Mouse (Mus musculus) small intestine, adult 2 months (tissue): ENCODE measurements around the gene Wdr77. TPM values are rescaled to one million over a fixed set of nuclear protein-coding genes. Genes with fewer than 3 reads are reported as not detected.
A peak's percentile ranks its signal among the peaks of the same experiment; 100 is the strongest.
"Not testable (repeated sequence)": the region's sequence is repeated elsewhere in the genome, so short reads cannot be mapped to it uniquely, and the experiment has no call there.

Source experiments
- H3K27ac ChIP-seq: fragments of 200-500 bp; 2 replicates; pipeline ENCODE4 v1.5.1; 2012; ENCODE audit warnings: low read depth, low read length, control low read depth, inconsistent platforms; ENCODE audit not compliant: insufficient read depth
- H3K27me3 ChIP-seq: fragments of 200-500 bp; 2 replicates; pipeline ENCODE4 v1.6.1; 2012; ENCODE audit warnings: mild to moderate bottlenecking, moderate library complexity, low read length, inconsistent platforms; ENCODE audit not compliant: control insufficient read depth, insufficient read depth
- H3K36me3 ChIP-seq: fragments of 200-500 bp; 2 replicates; pipeline ENCODE4 v1.6.1; 2012; ENCODE audit warnings: mild to moderate bottlenecking, low read length, control low read depth, inconsistent platforms; ENCODE audit not compliant: control insufficient read depth, insufficient read depth
- H3K4me1 ChIP-seq: fragments of 200-500 bp; 2 replicates; pipeline ENCODE4 v1.6.1; 2012; ENCODE audit warnings: low read length, inconsistent platforms, mixed read lengths; ENCODE audit not compliant: control insufficient read depth, insufficient read depth, insufficient read length
- H3K4me3 ChIP-seq: fragments of 200-500 bp; 2 replicates; pipeline ENCODE4 v1.5.1; 2012; ENCODE audit warnings: low read depth, mild to moderate bottlenecking, control low read depth, inconsistent platforms, low read length, moderate library complexity
- CTCF ChIP-seq: fragments of 200-500 bp; IDR thresholded peaks from 2 replicates; pipeline ENCODE4 v1.5.1; 2012; ENCODE audit warnings: low read depth, mild to moderate bottlenecking, control low read depth, inconsistent platforms, low read length, moderate library complexity, mixed read lengths; ENCODE audit not compliant: insufficient replicate concordance, insufficient read length; ENCODE audit errors: extremely low read depth
- POLR2A ChIP-seq: fragments of 200-500 bp; IDR thresholded peaks from 2 replicates; pipeline ENCODE4 v1.6.1; 2012; ENCODE audit warnings: low read depth, mild to moderate bottlenecking, control low read depth, inconsistent platforms, low read length, moderate library complexity
- WGBS: fragments of 180-500 bp; shearing (Covaris S2); methylation state at CpG from one replicate; pipeline ENCODE4 v1.1.7; 2018; 5-methylcytosine and 5-hydroxymethylcytosine counted together
- polyA plus RNA-seq: library from polyadenylated mRNA; depleted of rRNA; stranded (reverse); fragments of >200 nt; gene quantifications from 2 replicates; pipeline ENCODE4 v1.2.3, GENCODE M21; 2012

Gene Wdr77
- polyA plus RNA-seq, 1 experiment, result 9.5 TPM

DNA sequence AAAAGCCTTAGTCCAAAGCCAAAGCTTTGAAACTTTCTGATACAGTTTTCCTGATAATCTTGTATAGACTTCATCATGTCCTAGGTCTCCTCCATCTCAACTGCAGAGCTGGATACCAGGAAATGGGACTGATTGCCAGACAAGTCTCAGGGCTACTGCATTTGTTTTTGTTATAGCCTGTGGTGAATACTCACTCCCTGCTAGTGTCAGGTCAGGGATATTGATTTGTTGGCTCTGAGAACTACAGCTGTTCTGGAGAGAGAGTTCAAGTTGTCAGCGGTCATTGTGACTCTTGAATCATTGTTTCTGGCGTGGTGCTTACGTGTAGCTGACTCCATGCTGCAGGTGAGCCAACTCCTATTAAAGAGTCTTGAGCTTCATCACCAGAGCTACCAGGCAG is 14.2 kb downstream of the Wdr77 start, which contains the start of gene Ovgp1:
Gene Ovgp1 (plus strand): TSS at position 301 of the 400 bp plus-strand sequence.
- peaks cover 9% of the 10 kb centered on the region for H3K36me3 ChIP-seq
- H3K4me1 ChIP-seq, result no peaks in the 10 kb centered on the region
- no peaks in the 10 kb centered on the region for H3K27me3 ChIP-seq
- no peak within 1 kb of the TSS for H3K27ac ChIP-seq
- no peak within 1 kb of the TSS for H3K4me3 ChIP-seq
- TF ChIP-seq POLR2A (no peak), CTCF (no peak)
- 58% methylated on average over 3 of the region's 3 CpGs for WGBS

DNA sequence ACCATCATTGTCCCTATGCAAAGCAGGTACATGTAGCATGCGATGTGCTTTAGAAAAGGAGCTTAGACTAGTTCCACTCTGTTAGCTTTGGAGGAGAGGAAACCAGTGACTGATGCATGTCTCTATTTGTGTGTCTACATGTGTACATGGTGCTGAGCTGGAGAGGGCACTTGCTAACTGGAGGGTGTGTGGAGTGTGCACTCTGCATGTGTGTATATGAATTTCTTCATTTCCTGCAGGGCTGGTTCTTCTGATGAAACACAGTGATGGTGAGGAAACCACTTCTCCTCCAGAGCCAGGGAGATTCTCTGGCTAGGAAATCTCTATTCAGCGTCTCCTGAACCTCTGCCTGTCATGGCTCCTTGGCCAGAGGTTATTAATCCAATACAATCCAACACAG is 15.0 kb downstream of the Wdr77 start:
- TF ChIP-seq CTCF (no peak), POLR2A (no peak)
- H3K4me3 ChIP-seq, result no peak overlapping the region
- WGBS, result 84% methylated on average over 2 of the region's 2 CpGs

DNA sequence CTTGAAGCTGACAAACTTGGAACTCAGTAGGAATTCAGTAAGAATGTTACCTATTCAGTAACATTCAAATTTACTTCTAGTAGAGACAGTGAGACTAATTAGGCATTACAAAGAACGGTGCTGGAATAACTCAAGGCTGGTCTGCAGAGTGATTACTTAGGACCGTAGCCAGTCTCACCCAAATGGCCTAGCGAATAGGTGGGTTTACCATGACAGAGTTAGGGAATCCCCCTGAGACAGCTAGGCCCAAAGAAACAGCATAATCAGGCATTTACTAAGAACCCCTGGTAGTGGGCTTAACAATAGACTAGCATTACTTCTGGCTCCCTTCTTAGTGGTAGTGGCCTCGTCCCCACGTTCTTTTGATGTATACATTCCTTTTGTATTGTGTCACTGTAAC is 30.4 kb downstream of the Wdr77 start:
- not testable (repeated sequence) for H3K27me3 ChIP-seq, H3K4me3 ChIP-seq, H3K4me1 ChIP-seq, H3K36me3 ChIP-seq, H3K27ac ChIP-seq
- 73% methylated on average over 5 of the region's 5 CpGs for WGBS

More for the DNA sequence above, 15.0 kb downstream of the Wdr77 start:
- peaks cover 3% of the 10 kb centered on the region for H3K36me3 ChIP-seq
- no peaks in the 10 kb centered on the region for H3K27me3 ChIP-seq
- H3K27ac ChIP-seq, result no peak overlapping the region
- no peaks in the 10 kb centered on the region for H3K4me1 ChIP-seq

DNA sequence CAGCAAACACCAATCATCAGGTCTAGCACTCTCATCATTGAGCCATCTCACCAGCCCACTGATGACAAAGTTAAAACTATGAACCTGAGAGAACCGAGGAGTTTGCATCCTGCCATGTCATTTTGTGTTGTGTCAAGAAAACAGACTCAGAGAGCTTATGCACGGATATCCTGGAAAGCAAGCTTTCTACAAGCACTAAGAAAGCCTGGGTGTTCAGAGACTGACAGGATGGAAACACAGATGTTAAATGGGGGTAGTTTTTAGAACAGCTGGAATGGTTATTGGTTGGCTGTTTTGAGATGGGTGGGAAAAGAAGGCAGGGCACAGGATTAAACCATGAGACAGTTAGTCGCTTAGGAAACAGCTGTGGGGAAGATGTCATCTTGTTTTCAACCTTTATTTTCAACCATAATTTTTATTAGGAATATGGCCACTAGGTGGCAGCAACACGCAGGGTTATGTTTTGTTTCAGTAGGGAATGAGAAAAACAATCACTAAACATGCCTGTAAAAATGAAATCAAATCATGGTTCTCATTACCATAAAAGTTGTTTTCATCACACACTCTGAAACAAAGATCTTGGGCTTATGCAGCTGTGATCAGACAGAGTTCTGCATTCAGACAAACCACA is 32.6 kb downstream of the Wdr77 start:
- Histone ChIP-seq H3K4me1 (no peaks in the 10 kb centered on the region), H3K36me3 (no peaks in the 10 kb centered on the region), H3K27me3 (no peaks in the 10 kb centered on the region), H3K4me3 (no peak overlapping the region), H3K27ac (no peak overlapping the region)
- WGBS, result 22% methylated on average over 4 of the region's 4 CpGs
- TF ChIP-seq CTCF (no peak), POLR2A (no peak)

DNA sequence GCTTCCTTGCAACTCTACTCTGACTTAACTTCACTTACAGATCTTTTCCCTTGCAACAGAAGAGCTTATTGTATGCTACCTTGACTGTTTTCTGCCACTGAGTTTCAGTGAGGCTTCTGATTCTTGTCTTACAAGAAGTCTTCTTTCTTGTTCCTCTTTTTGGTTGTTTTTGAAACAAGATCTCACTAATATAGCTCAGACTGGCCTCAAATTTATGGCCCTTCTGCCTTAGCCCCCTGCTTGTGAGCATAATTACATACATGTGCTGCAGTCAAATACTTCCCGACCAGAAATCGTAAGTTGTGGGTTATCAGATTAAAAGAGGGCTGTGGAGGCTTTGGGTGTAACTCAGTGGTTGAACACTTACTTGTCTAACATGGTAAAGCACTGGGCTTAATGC is 35.6 kb downstream of the Wdr77 start:
- Histone ChIP-seq H3K27ac (no peak overlapping the region), H3K4me1 (no peaks in the 10 kb centered on the region), H3K4me3 (no peak overlapping the region), H3K27me3 (no peaks in the 10 kb centered on the region), H3K36me3 (no peaks in the 10 kb centered on the region)
- TF ChIP-seq CTCF, result no peak
- TF ChIP-seq POLR2A, result no peak
- WGBS, result 29% methylated on average over 2 of the region's 2 CpGs

DNA sequence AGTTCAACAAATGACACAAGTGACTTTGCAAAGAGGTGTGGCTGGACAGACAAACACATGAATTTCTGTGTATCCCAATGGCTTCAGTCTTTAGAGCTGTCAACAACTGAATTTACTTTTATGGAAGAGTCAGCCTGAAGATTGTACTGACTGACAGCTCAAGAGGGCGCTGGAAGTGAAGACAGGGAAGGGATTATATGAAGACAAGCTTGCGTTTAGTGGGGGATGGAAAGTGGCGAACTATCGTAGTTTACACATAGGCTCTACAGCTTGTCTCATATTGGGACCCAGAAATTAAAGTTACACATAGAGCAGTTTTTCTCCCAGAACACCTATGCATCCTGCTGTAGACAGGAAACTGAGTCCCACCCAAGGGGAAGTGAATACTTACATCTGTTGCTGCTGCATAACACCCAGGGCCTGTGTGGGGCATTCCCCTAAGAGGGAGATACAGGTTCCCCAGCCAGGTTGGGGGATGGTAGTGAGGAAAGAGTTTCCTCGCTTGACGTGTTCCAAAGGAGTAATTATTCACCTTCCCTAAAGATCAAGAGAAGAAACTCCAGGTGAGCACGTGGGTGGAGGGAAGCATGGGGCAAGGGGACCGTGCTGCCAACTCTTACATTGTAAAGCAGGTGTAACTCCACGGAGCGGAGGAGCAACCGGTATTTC is 41.7 kb downstream of the Wdr77 start:
- no peaks in the 10 kb centered on the region for H3K27me3 ChIP-seq
- no peak overlapping the region for H3K27ac ChIP-seq
- peaks cover 2% of the 10 kb centered on the region; the same call in 1 of the 2 replicates for H3K4me1 ChIP-seq
- WGBS, result 20% methylated on average over 11 of the region's 11 CpGs
- no peaks in the 10 kb centered on the region for H3K36me3 ChIP-seq
- no peak for TF ChIP-seq CTCF
- 0 out of 2 replicates have a peak overlapping the region, but pooled peaks have one; percentile 0 for H3K4me3 ChIP-seq

DNA sequence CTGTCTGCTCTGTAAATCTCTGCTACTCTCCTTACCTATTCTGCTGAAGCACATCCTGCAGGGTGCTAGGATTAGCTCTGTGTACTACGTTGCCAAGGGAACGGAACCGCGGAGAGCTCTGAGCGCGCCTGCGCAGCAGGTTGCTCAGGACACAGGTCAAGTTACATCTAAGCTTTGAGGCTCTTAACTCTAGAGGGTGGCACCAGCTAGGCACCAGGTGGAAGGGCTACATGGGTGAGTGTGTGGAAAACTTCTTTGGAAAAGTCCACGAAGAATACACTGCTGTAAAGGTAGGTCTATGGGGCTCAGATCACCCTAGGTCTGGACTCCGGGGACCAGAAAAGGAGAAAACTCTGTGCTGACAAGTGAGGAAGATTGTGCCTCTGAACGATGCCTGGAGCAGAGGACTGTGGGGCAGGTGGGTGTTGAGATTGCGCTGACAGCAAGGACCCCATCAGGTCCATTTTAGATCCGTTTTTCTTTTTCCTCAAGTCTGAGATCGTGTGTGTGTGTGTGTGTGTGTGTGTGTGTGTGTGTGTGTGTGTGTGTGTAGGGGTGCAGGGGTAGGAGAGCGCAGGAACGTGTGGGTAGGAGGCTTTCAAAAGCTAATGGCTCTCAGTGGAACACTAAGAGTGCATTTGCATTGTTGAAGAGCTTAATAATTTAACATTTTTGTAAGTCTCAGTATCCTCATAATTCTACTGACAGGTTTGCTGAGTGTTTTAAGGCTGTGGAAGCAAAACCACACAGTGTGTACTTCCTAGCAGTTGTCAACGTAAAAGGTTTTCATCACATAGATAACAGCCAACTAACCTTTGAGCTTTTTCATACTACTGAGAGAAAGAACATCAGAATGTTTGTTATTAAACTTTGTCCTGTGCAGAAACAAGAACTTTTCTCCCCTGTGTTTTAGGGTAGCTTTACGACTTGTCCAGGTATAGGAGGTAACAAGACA is 42.5 kb downstream of the Wdr77 start:
- H3K27ac ChIP-seq, result no peak overlapping the region
- H3K36me3 ChIP-seq, result no peaks in the 10 kb centered on the region
- no peaks in the 10 kb centered on the region for H3K27me3 ChIP-seq
- peaks cover 2% of the 10 kb centered on the region; the same call in 1 of the 2 replicates for H3K4me1 ChIP-seq
- TF ChIP-seq CTCF (no peak), POLR2A (no peak)
- H3K4me3 ChIP-seq, result 0 out of 2 replicates have a peak overlapping the region, but pooled peaks have one; percentile 0
- WGBS, result 13% methylated on average over 17 of the region's 17 CpGs

DNA sequence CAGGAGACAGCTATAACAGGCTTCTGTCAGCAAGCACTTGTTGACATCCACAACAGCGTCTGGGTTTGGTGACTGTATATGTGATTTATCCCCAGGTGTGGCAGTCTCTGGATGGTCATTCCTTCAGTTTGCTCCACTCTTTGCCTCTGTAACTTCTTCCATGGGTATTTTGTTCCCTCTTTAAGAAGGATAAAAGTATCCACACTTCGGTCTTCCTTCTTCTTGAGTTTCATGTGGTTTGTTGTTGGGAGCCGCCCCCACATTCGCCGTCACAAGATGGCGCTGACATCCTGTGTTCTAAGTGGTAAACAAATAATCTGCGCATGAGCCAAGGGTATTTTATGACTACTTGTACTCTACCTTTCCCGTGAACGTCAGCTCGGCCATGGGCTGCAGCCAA is 44.2 kb downstream of the Wdr77 start:
- not testable (repeated sequence) for H3K27me3 ChIP-seq, H3K36me3 ChIP-seq, H3K27ac ChIP-seq, H3K4me1 ChIP-seq, H3K4me3 ChIP-seq
- 55% methylated on average over 10 of the region's 10 CpGs for WGBS
